Mouse (Mus musculus): ENCODE results near the gene Cntnap2.

Gene Cntnap2

DNA sequence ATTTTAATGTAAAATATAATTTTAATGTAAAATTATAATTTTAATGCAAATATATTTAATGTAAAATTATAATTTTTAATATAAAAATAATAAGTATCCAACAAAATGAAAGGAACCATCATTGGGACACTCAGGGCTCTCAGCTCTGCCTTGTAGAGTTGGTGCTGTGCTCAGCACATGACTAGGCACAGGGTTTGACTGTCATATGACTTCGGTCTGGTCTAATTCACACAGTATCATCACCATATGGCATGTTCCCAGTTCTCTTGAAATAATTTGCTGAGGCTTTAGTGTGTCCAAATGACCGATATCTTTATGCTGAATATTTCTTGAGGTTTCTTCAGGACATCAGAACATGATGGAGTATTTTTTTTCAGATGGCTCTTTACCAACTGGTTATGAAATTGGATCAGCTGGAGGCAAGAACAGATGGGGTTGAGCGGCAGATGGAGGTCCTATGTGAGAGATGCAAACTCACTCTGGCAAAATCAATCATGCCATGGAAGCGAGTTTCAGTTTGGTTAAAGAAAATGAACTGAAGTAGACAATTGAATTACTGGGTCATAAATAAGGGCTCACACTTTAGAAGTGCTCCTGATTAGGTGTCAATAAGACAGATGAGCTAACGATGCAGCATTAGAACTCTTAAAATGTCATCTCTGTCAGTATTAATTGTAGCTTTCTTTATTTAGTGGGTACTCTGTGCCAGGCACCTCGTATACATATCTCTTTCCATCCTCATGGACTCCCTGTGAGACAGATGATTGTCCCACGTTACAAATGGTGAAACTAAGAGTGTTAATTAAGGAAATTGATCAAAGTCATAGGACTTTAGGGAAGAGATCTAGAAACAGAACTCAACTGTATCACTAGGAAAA, 1645.4 kb downstream of the Cntnap2 start:
- no peak for DNase-seq

- no peak for DNase-seq
Observed at GRCm38 (mm10) chr6:46705926-46706325, 1646.8 kb downstream of the Cntnap2 start.

DNA sequence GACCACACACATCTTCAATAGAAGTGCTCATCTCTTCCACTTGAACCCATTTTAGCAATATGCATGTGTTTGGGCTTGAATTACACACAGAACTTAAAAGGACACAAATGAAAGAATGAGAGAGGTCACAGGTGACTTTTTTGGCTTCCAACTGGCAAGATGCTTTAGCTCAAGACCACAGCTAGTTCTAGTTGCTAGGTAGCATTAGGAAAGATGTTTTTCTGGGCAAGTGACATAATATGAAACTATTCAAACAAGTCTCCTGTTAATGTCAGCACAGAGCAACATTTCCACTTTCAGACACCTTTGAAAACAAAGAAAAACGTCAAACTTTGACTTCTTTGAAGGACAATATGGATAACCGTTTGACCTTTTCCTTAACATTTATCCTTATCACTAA, 1657.4 kb downstream of the Cntnap2 start:
- no peak for DNase-seq

DNA sequence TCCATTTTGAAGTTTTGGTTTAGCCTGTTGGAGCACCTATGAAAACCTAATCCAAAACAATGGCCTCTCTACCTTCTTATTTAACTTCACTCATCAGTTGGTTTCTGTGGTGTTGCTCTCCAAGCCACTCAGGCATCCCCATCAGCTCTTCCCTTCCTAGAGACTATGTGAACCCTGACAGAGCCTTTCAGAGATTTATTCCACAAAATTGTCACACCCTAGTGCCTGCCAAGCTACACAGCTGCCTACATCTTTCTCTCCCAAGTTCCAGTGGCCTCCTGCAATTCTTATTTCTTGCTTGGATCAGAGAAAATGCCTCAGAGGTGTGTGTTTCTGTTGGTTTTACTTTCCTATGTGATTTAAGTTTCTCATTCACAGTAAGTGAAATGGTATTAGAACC, 1674.6 kb downstream of the Cntnap2 start:
- DNase-seq: no peak

GRCm38 (mm10) chr6:46748448-46748847, 1689.3 kb downstream of the Cntnap2 start:
- DNase-seq: no peak

- no peak for DNase-seq
Observed at GRCm38 (mm10) chr6:46763481-46763880, 1704.3 kb downstream of the Cntnap2 start.

- DNase-seq: no peak
Observed at GRCm38 (mm10) chr6:46774529-46774928, 1715.4 kb downstream of the Cntnap2 start.

- DNase-seq: no peak
Observed at GRCm38 (mm10) chr6:46802264-46803110, 1743.3 kb downstream of the Cntnap2 start.

DNA sequence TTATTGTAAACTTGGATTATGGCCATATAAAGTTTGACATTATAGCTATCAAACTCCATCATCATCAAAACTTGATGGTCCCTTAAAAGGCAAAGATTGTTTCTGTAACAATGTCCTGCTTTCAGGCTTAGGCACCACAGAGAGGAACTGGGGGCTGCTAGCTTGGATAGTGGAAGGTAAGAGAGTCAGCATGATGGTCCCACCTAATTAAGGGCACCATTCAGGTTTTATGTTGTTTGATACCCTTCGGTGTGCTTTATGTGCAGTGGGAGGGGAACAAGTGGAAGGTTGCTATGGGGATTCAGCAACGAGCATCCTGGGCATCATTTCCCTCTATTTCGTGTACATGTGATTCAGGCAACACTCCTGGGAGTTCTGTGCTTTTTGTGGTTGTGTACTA, 1797.5 kb downstream of the Cntnap2 start:
- DNase-seq: no peak

DNA sequence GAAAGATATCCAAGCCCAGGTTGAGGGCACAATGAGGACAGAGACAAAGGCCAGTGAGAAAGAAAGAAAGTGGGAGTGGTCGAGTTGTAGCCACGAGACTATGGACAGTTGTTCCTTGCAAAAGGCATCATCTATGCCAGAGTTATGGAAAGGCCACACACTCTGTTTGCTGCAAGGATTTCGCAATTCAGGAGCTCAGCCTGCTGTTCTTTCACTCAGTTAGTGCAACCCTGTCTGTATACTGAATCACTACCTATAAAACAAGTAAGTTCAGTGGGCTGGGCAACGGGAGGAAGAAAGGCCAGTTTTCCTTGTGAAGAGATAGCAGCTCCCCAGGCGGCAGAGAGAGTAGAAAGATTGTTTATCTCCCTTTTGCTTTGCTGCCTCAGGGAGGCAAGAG, 1801.9 kb downstream of the Cntnap2 start:
- no peak for DNase-seq

- DNase-seq: no peak
Observed at GRCm38 (mm10) chr6:46866317-46866716, 1807.2 kb downstream of the Cntnap2 start.

GRCm38 (mm10) chr6:46886230-46886629, 1827.1 kb downstream of the Cntnap2 start:
- no peak for DNase-seq

- no peak for DNase-seq
Observed at GRCm38 (mm10) chr6:46909167-46909566, 1850.0 kb downstream of the Cntnap2 start.

- DNase-seq: peak; percentile 6
Observed at GRCm38 (mm10) chr6:46918701-46919274, 1859.6 kb downstream of the Cntnap2 start.

DNA sequence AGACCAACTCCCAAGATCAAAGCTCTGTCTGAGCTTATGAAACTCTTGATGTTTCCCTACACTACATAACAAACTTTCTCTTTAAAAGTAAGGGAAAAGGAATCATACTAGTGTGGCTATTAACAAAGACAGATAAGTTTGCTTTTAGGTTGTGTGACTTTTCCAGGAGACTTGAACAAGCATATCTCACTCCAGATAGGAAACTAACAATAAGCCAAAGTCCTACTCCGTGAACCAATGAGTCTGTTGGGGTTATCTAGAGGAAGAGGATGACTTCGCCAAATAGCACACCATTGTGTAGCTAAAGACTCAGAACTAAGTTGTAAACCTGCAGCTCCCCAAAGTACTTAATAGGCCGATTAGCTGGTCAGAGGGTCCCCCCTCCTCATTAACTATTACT, 1860.8 kb downstream of the Cntnap2 start:
- no peak for DNase-seq

- DNase-seq: no peak
Observed at GRCm38 (mm10) chr6:46924709-46925108, 1865.6 kb downstream of the Cntnap2 start.

DNA sequence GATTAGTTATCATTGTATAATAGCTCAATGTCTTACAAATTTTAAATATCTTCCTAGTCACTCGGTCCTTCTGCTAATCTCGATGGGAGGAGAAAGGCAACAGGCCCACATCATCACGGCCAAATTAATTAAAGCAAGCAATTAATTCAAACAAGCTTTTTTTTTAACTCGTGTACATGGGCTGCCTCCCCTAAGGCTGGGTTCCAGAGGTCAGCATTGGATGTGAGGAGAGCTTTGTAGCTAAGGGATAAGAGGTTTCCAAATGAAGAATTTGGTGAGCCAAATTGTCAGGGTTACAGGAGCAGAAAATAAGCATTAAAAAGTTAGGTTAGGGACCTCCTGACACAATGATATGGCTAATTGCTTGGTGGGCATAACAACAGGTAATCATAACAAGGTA, 1886.5 kb downstream of the Cntnap2 start:
- DNase-seq: no peak

- DNase-seq: peak; percentile 84
Observed at GRCm38 (mm10) chr6:46961022-46961686, 1902.0 kb downstream of the Cntnap2 start.

DNA sequence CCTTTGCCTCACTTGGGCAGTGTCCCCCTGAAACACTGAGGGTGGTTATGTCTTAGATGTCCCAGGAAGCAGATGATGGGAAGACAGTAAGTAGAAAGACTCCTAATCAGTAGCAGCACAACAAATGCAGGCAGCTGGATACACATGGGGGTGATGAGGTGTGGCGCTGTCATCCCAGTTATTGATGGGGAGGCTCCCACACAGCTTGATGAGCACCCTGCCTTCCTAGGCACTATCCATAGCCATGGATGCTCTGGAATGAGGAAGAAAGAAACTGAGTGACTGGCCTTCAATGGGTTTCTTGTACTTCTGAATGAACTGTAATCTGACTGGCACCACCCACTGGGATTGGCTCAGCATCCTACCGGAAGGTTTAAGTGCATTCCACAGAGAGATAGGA, 1904.1 kb downstream of the Cntnap2 start:
- no peak for DNase-seq

DNA sequence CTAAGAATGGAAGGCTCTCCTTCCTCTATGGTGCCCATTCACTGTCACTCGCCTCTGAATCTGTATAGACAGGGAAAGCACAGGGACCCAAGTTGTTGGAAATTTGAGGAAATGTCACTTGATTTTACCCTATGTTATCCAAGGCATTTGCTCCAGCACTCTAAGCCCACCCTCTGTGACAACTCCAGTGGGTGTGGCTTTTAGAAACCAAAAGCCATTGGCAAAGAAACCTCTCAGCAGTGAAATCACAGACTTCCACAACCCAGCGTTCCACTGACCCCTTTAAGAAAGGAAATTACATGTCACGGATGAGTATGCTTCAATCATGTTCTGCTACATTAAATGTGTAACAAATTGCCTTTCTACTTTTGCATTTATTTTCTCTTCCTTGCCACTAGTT, 1904.5 kb downstream of the Cntnap2 start:
- DNase-seq: no peak

- no peak for DNase-seq
Observed at GRCm38 (mm10) chr6:46972640-46973039, 1913.5 kb downstream of the Cntnap2 start.

- DNase-seq: no peak
Observed at GRCm38 (mm10) chr6:46996010-46996602, 1936.9 kb downstream of the Cntnap2 start.

DNA sequence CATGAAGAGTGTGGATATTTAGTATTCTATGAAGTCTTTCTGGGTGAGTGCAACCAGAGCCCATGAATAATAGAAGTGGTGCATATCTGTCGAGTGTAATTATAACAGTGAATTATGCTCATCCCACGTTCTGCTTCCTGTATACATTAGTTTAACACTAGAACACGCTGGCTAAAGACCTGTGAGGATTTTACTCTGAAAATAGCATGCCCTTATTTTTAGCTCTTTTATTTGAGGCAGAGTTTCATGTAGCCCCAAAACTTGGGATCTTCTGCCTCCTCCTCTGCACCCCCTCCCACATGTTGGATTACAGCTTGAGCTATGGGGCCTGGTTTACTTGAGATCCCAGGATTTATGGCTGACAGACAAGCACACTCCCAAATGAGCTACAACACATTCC, 1945.3 kb downstream of the Cntnap2 start:
- DNase-seq: no peak
